Mouse (Mus musculus) hindbrain, embryonic 12.5 days (tissue): ENCODE data around the gene Ufc1. TPM values are rescaled to one million over a fixed set of nuclear protein-coding genes. Genes with fewer than 3 reads are reported as not detected.

ENCODE experiments used
- ATAC-seq: fragments of 200-750 bp; cut with Nextera tagmentation; 2 replicates; pipeline ENCODE4 v1.8.0; 2017; ENCODE audit warnings: moderate TSS enrichment; ENCODE audit not compliant: low FRiP score
- H3K27ac ChIP-seq: fragments of 300-500 bp; sonication (generic); 2 replicates; pipeline ENCODE4 v1.5.1; 2016; ENCODE audit warnings: mild to moderate bottlenecking
- H3K27me3 ChIP-seq: fragments of 300-500 bp; sonication (generic); 2 replicates; pipeline ENCODE4 v1.6.1; 2016; ENCODE audit warnings: mild to moderate bottlenecking
- H3K36me3 ChIP-seq: fragments of 300-500 bp; sonication (generic); 2 replicates; pipeline ENCODE4 v1.6.1; 2016; ENCODE audit warnings: mild to moderate bottlenecking
- H3K4me1 ChIP-seq: fragments of 300-500 bp; sonication (generic); 2 replicates; pipeline ENCODE4 v1.6.1; 2016
- H3K4me2 ChIP-seq: fragments of 300-500 bp; sonication (generic); replicated peaks from 2 replicates; pipeline ENCODE4 v1.6.1; 2016; ENCODE audit warnings: mild to moderate bottlenecking
- H3K4me3 ChIP-seq: fragments of 300-500 bp; sonication (generic); 2 replicates; pipeline ENCODE4 v1.5.1; 2016; ENCODE audit warnings: mild to moderate bottlenecking
- H3K9ac ChIP-seq: fragments of 300-500 bp; sonication (generic); 2 replicates; pipeline ENCODE4 v1.6.1; 2016; ENCODE audit warnings: mild to moderate bottlenecking, moderate library complexity
- H3K9me3 ChIP-seq: fragments of 300-500 bp; sonication (generic); replicated peaks from 2 replicates; pipeline ENCODE4 v1.6.1; 2016; ENCODE audit warnings: mild to moderate bottlenecking
- WGBS: fragments of 180-500 bp; shearing (Covaris S2); methylation state at CpG from one replicate; pipeline ENCODE4 v1.1.7; 2016; 5-methylcytosine and 5-hydroxymethylcytosine counted together
- polyA plus RNA-seq: library from polyadenylated mRNA; unstranded; fragments of >200 nt; fragmentation: Nextera tagmentation; extraction: Ambion mirVana; gene quantifications from 2 replicates; pipeline ENCODE4 v1.2.1, GENCODE M21; 2016

Gene Ufc1
- polyA plus RNA-seq, 1 experiment from 2014 or later = 106 TPM

DNA sequence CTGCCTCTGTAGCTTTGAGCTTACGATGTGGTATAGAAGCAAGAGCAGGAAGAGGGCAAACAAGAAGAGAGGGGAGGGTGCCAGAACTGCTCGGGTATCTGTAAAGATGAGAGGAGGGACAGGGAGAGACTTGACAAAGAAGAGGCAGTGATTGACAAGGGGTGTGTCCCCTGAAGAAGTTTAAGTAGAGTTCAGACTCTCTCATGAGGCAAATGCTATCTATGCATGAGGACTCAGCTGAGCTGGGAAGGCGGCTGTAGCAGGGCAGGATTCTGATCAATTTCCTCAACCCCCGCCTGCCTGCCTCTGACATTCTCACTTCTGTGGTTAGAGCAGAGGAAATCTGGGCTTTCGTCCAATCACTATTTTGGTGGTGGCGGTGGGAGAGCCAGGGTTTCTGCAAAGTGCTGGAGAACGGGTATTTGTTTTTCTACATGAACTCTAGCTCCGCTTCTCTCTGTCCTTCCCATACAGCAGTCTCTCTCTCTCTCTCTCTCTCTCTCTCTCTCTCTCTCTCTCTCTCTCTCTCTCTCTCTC, 32.2 kb downstream of the Ufc1 start:
- H3K9me3 ChIP-seq = no peaks in the 10 kb centered on the region
- peak; percentile 68 for ATAC-seq
- peaks cover 11% of the 10 kb centered on the region for H3K4me1 ChIP-seq
- peak overlapping the region; percentile 51 for H3K4me2 ChIP-seq
- peak overlapping the region; percentile 41 for H3K9ac ChIP-seq
- peak overlapping the region; percentile 22 for H3K4me3 ChIP-seq
- peak overlapping the region; percentile 64 for H3K27ac ChIP-seq
- WGBS = 6% methylated on average over 8 of the region's 8 CpGs
- no peaks in the 10 kb centered on the region for H3K27me3 ChIP-seq
- no peaks in the 10 kb centered on the region for H3K36me3 ChIP-seq

DNA sequence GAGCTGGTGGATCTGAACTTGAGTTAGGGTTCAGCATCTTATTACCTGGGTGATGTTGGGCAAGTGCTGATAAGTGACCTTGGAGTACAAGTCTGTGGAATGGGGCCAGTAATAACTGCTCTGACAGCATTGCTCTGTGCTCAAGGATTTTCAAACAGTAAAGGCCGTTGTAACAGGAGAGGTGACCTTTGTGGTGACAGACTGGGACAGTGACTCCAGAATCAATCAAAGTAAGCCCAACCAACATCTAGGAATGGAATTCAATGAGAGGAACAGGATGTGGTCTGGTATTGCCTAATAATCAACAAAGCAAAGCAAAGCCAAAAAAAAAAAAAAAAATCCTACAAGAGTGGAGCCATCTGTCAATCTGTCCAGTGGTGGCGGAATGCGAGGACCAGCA, 34.5 kb downstream of the Ufc1 start:
- Histone ChIP-seq H3K4me2 (no peak overlapping the region), H3K9me3 (no peaks in the 10 kb centered on the region), H3K9ac (no peak overlapping the region), H3K36me3 (no peaks in the 10 kb centered on the region), H3K27me3 (no peaks in the 10 kb centered on the region), H3K4me1 (peaks cover 11% of the 10 kb centered on the region), H3K4me3 (no peak overlapping the region), H3K27ac (no peak overlapping the region)
- no peak for ATAC-seq
- WGBS = 81% methylated on average over 3 of the region's 3 CpGs

GRCm38 (mm10) chr1:171258921-171259320, 35.9 kb downstream of the Ufc1 start:
- no peaks in the 10 kb centered on the region for H3K36me3 ChIP-seq
- H3K4me1 ChIP-seq = peaks cover 11% of the 10 kb centered on the region
- H3K27me3 ChIP-seq = no peaks in the 10 kb centered on the region
- no peak overlapping the region for H3K9ac ChIP-seq
- H3K4me3 ChIP-seq = no peak overlapping the region
- ATAC-seq = no peak
- H3K27ac ChIP-seq = no peak overlapping the region
- no peak overlapping the region for H3K4me2 ChIP-seq
- 80% methylated on average over 17 of the region's 17 CpGs for WGBS
- no peaks in the 10 kb centered on the region for H3K9me3 ChIP-seq

- WGBS = 82% methylated on average over 9 of the region's 9 CpGs
Measured at GRCm38 (mm10) chr1:171257781-171258180, 37.0 kb downstream of the Ufc1 start.

GRCm38 (mm10) chr1:171256937-171257548, 37.8 kb downstream of the Ufc1 start:
- Histone ChIP-seq H3K36me3 (no peaks in the 10 kb centered on the region), H3K4me3 (no peak overlapping the region), H3K27me3 (no peaks in the 10 kb centered on the region), H3K9me3 (no peaks in the 10 kb centered on the region), H3K9ac (no peak overlapping the region), H3K27ac (no peak overlapping the region), H3K4me2 (no peak overlapping the region), H3K4me1 (peaks cover 7% of the 10 kb centered on the region)
- WGBS = 66% methylated on average over 15 of the region's 15 CpGs
- ATAC-seq = peak; percentile 41; the same call in 1 of the 2 replicates

More at GRCm38 (mm10) chr1:171257781-171258180, 37.0 kb downstream of the Ufc1 start:
- Histone ChIP-seq H3K4me2 (no peak overlapping the region), H3K27me3 (no peaks in the 10 kb centered on the region), H3K9me3 (no peaks in the 10 kb centered on the region), H3K9ac (no peak overlapping the region), H3K4me1 (peaks cover 6% of the 10 kb centered on the region), H3K4me3 (no peak overlapping the region), H3K36me3 (no peaks in the 10 kb centered on the region), H3K27ac (no peak overlapping the region)
- ATAC-seq = no peak

GRCm38 (mm10) chr1:171256095-171256818, 38.6 kb downstream of the Ufc1 start:
- no peak overlapping the region for H3K9ac ChIP-seq
- no peak overlapping the region for H3K4me2 ChIP-seq
- H3K36me3 ChIP-seq = no peaks in the 10 kb centered on the region
- 90% methylated on average over 24 of the region's 24 CpGs for WGBS
- H3K27me3 ChIP-seq = no peaks in the 10 kb centered on the region
- no peaks in the 10 kb centered on the region for H3K9me3 ChIP-seq
- no peak overlapping the region for H3K27ac ChIP-seq
- no peak for ATAC-seq
- H3K4me1 ChIP-seq = peaks cover 14% of the 10 kb centered on the region
- no peak overlapping the region for H3K4me3 ChIP-seq

- Histone ChIP-seq H3K27me3 (no peaks in the 10 kb centered on the region), H3K36me3 (no peaks in the 10 kb centered on the region), H3K4me3 (peak overlapping the region; percentile 29), H3K9ac (no peak overlapping the region), H3K4me2 (peak overlapping the region; percentile 55), H3K27ac (peak overlapping the region; percentile 81), H3K4me1 (peaks cover 43% of the 10 kb centered on the region), H3K9me3 (no peaks in the 10 kb centered on the region)
- 50% methylated on average over 17 of the region's 17 CpGs for WGBS
- no peak for ATAC-seq
Measured at GRCm38 (mm10) chr1:171252415-171252814, 42.4 kb downstream of the Ufc1 start.

DNA sequence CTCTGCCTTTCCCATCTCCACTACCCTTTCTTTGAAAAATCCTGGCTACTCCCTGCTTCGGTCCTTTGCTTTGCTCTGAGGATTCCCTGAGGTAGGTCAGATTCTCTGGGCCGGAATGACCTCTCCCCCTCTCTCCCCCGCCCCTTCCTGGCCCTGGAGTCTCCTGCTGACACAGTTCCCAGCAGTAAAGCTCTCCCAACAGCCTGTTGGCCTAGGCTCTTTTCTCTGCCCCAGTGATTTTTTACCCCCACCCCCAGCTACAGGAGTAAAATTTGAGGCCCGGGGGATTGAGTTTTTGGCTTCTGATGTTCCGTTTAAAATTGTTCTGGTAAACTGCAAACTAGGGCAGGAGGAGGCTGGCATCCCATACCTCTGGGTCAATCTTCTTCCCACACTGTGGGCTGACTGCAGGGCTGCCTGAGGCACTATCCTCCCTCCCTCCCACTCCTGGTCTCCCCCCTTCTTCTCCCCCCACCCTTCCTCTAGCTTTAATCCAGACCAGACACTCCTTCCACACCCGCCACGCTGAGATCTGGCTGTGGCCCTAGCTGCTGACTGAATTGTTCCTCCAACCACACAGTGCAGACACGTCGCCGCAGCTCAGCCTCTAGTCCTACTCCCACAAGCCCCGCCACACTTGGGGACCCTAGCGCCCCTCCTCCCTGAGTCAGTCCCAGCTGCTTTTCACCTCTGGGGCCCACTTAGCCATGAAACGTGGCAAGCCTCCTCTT, 43.1 kb downstream of the Ufc1 start:
- Histone ChIP-seq H3K4me2 (peak overlapping the region; percentile 55), H3K36me3 (no peaks in the 10 kb centered on the region), H3K9ac (peak overlapping the region; percentile 23; the same call in 1 of the 2 replicates), H3K27me3 (no peaks in the 10 kb centered on the region), H3K9me3 (no peaks in the 10 kb centered on the region), H3K4me3 (peak overlapping the region; percentile 29), H3K4me1 (peaks cover 45% of the 10 kb centered on the region), H3K27ac (peak overlapping the region; percentile 81)
- no peak for ATAC-seq
- 2% methylated on average over 13 of the region's 13 CpGs for WGBS

DNA sequence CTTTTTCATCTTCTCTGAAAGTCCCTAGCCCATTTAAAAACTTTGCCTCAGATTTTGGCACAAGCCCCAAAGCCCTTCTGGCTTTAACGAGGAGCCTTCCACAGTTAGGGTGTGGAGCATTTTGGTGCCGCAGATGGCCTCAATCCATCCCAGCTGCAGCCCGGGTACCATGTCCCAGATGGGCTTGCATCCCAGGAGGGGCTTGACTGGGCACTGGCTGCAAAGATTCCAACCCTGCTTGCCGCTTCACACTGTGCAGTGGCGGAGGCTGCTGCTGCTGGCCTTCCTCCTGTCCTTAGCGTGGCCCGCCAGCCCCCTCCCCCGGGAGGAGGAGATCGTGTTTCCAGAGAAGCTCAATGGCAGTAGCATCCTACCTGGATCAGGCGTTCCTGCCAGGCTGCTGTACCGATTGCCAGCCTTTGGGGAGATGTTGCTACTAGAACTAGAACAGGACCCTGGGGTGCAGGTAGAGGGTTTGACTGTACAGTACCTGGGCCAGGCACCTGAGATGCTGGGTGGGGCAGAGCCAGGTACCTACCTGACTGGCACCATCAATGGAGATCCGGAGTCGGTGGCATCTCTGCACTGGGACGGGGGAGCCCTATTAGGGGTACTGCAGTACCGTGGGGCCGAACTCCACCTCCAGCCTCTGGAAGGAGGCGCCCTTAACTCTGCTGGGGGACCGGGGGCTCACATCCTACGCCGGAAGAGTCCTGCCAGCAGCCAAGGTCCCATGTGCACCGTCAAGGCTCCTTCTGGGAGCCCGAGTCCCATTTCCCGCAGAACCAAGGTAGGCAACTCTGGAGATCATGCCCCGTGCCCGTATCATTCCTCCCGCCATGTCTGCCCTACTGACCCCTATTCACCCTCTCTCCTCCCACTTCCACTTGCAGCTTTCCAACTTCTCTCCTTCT, 43.9 kb downstream of the Ufc1 start, which contains the start of gene Ndufs2:
Ndufs2 (minus strand) TSS at position 709 of the 914 bp plus-strand sequence.
- Histone ChIP-seq H3K9me3 (no peaks in the 10 kb centered on the region), H3K4me1 (peaks cover 50% of the 10 kb centered on the region), H3K27ac (peak within 1 kb of the TSS; percentile 81), H3K4me3 (peak within 1 kb of the TSS; percentile 29), H3K27me3 (no peaks in the 10 kb centered on the region), H3K36me3 (no peaks in the 10 kb centered on the region), H3K4me2 (peak within 1 kb of the TSS; percentile 55), H3K9ac (peak within 1 kb of the TSS; percentile 49)
- peak; percentile 15; the same call in 1 of the 2 replicates for ATAC-seq
- 9% methylated on average over 26 of the region's 26 CpGs for WGBS

DNA sequence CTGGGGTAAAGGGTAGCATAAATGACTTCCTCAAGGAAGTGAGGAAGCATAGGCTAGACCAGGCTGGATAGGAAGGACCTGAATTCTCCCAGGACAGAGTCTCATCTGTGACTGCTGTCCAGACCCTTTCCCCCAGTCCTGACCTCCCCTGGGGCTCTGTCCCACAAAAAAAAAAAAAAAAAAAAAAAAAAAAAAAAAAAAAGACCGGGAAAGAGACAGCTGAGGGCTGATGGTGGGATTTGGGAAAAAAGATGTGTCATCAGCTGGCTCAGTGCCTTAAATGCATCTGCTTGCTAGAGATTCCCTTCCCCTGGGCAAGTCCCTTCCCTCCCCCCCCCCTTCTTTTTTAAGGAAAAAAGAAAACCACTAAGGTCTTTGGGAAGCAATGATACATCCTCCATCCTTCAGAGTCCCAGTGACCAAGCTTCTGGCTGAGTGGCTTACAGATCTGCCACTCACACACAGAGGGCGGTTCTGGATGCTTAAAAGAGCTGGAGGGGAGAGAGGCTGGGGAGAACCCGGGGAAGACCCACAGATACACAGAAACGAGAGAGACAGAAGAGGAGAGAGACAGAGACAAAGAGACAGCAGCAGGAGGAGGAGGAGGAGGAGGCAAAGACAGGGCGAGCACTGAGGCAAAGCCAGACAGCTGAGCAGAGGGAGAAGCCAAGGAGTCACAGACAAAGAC, 44.8 kb downstream of the Ufc1 start, which contains the start of gene Adamts4:
Adamts4 (plus strand) TSS at position 509 of the 688 bp plus-strand sequence.
- Histone ChIP-seq H3K4me3 (peak within 1 kb of the TSS; percentile 29), H3K4me1 (peaks cover 55% of the 10 kb centered on the region), H3K36me3 (peaks cover 1% of the 10 kb centered on the region; the same call in 1 of the 2 replicates), H3K9ac (peak within 1 kb of the TSS; percentile 49), H3K4me2 (peak within 1 kb of the TSS; percentile 55), H3K27ac (peak within 1 kb of the TSS; percentile 81), H3K27me3 (no peaks in the 10 kb centered on the region), H3K9me3 (no peaks in the 10 kb centered on the region)
- no peak for ATAC-seq
- WGBS = 12% methylated on average over 4 of the region's 5 CpGs
